Mouse (Mus musculus): ENCODE measurements at regions not wholly inside any gene's neighbourhood (a gene's known extent, or its start where the extent isn't known, plus 50 kb on each side); places are given as distances from the start of the nearest gene placed in this dataset.

- intact Hi-C loops (cut with DNase I; ENCODE audit: low total_unique reads) = no loop called here
- DNase-seq = no peak
Measured at GRCm38 (mm10) chr4:47620700-47621099, 146.2 kb downstream of the Sec61b start.

- no peak for DNase-seq
- intact Hi-C loops (cut with DNase I; ENCODE audit: low total_unique reads) = no loop called here
Measured at GRCm38 (mm10) chr4:47622851-47623743, 148.6 kb downstream of the Sec61b start.

GRCm38 (mm10) chr4:47630006-47630405 is 155.5 kb downstream of the Sec61b start:
- intact Hi-C loops (cut with DNase I; ENCODE audit: low total_unique reads) = no loop called here
- DNase-seq = no peak

GRCm38 (mm10) chr4:47630427-47630826 is 156.0 kb downstream of the Sec61b start:
- intact Hi-C loops (cut with DNase I; ENCODE audit: low total_unique reads) = no loop called here

GRCm38 (mm10) chr4:47638876-47639494 is 164.5 kb downstream of the Sec61b start:
- DNase-seq = no peak
- intact Hi-C loops (cut with DNase I; ENCODE audit: low total_unique reads) = no loop called here

More at GRCm38 (mm10) chr4:47630427-47630826, 156.0 kb downstream of the Sec61b start:
- DNase-seq = no peak

GRCm38 (mm10) chr4:47645093-47645492 is 170.6 kb downstream of the Sec61b start:
- intact Hi-C loops (cut with DNase I; ENCODE audit: low total_unique reads) = no loop called here

GRCm38 (mm10) chr4:47648701-47649100 is 174.2 kb downstream of the Sec61b start:
- no peak for DNase-seq
- intact Hi-C loops (cut with DNase I; ENCODE audit: low total_unique reads) = no loop called here

More at GRCm38 (mm10) chr4:47645093-47645492, 170.6 kb downstream of the Sec61b start:
- DNase-seq = no peak

GRCm38 (mm10) chr4:47649951-47650350 is 175.5 kb downstream of the Sec61b start:
- no peak for DNase-seq
- intact Hi-C loops (cut with DNase I; ENCODE audit: low total_unique reads) = no loop called here

- DNase-seq = no peak
- intact Hi-C loops (cut with DNase I; ENCODE audit: low total_unique reads) = no loop called here
Measured at GRCm38 (mm10) chr4:47651521-47651920, 177.1 kb downstream of the Sec61b start.

GRCm38 (mm10) chr4:47653143-47653542 is 178.7 kb downstream of the Sec61b start:
- intact Hi-C loops (cut with DNase I; ENCODE audit: low total_unique reads) = no loop called here
- no peak for DNase-seq

GRCm38 (mm10) chr4:47669519-47669918 is 195.1 kb downstream of the Sec61b start:
- intact Hi-C loops (cut with DNase I; ENCODE audit: low total_unique reads) = loop anchor here (5.0 kb wide), 1 partner anchor 62 kb away; no protein-coding TSS in a partner anchor
- DNase-seq = no peak

- peak; percentile 69 for DNase-seq
- intact Hi-C loops (cut with DNase I; ENCODE audit: low total_unique reads) = no loop called here
Measured at GRCm38 (mm10) chr4:47670476-47670875, 196.0 kb downstream of the Sec61b start.

- DNase-seq = no peak
Measured at GRCm38 (mm10) chr4:47671362-47671761, 196.9 kb downstream of the Sec61b start.

GRCm38 (mm10) chr4:47681141-47681540 is 206.7 kb downstream of the Sec61b start:
- intact Hi-C loops (cut with DNase I; ENCODE audit: low total_unique reads) = no loop called here
- DNase-seq = no peak

More at GRCm38 (mm10) chr4:47671362-47671761, 196.9 kb downstream of the Sec61b start:
- intact Hi-C loops (cut with DNase I; ENCODE audit: low total_unique reads) = no loop called here

GRCm38 (mm10) chr4:47691207-47691606 is 216.7 kb downstream of the Sec61b start:
- intact Hi-C loops (cut with DNase I; ENCODE audit: low total_unique reads) = no loop called here
- DNase-seq = no peak

- no peak for DNase-seq
- intact Hi-C loops (cut with DNase I; ENCODE audit: low total_unique reads) = no loop called here
Measured at GRCm38 (mm10) chr4:47692654-47693053, 218.2 kb downstream of the Sec61b start.

- intact Hi-C loops (cut with DNase I; ENCODE audit: low total_unique reads) = no loop called here
Measured at GRCm38 (mm10) chr4:47693221-47693620, 218.8 kb downstream of the Sec61b start.

GRCm38 (mm10) chr4:47697071-47697470 is 222.6 kb downstream of the Sec61b start:
- no peak for DNase-seq
- intact Hi-C loops (cut with DNase I; ENCODE audit: low total_unique reads) = no loop called here

More at GRCm38 (mm10) chr4:47693221-47693620, 218.8 kb downstream of the Sec61b start:
- no peak for DNase-seq

GRCm38 (mm10) chr4:47698514-47698913 is 224.1 kb downstream of the Sec61b start:
- intact Hi-C loops (cut with DNase I; ENCODE audit: low total_unique reads) = no loop called here
- no peak for DNase-seq

- intact Hi-C loops (cut with DNase I; ENCODE audit: low total_unique reads) = no loop called here
- no peak for DNase-seq
Measured at GRCm38 (mm10) chr4:47698926-47699325, 224.5 kb downstream of the Sec61b start.

GRCm38 (mm10) chr4:47703501-47703900 is 229.0 kb downstream of the Sec61b start:
- intact Hi-C loops (cut with DNase I; ENCODE audit: low total_unique reads) = no loop called here
- DNase-seq = no peak

All from gastrocnemius, postnatal 14 days (tissue).